9 mouse cellular contexts compared by ENCODE assay signal in genomic region chr1:106717071-106717601, GRCm38 (mm10). TPM values are rescaled to one million over a fixed set of nuclear protein-coding genes. Genes with fewer than 3 reads are reported as not detected.
DNase-seq lines count a peak whose midpoint lies in the region; ATAC-seq and TF ChIP-seq lines count a peak whose summit lies in the region.
"Had no signal": no experiment of that assay in that cellular context is flagged by ENCODE, and none has a peak within 500 bp of the region (broad histone marks: within the 10 kb centered on the region; RNA-seq: fewer than 3 reads in every experiment).

No protein-coding gene starts in this region.

- ATAC-seq in neural tube, embryonic 15.5 days (ENCODE audit: low FRiP score) = no peak
- ATAC-seq in kidney, postnatal 0 days (replicated peaks; ENCODE audit: low FRiP score, low read depth) = no peak
- ATAC-seq in liver, postnatal 0 days = no peak
- no peak for ATAC-seq in erythroid progenitor cell, adult 5-6 weeks (replicated peaks; ENCODE audit: low FRiP score, poor library complexity, severe bottlenecking)

- no peaks in the 10 kb centered on the region for H3K27me3 ChIP-seq in neural tube, embryonic 15.5 days (replicated peaks)
- no peaks in the 10 kb centered on the region for H3K27me3 ChIP-seq in kidney, postnatal 0 days (ENCODE audit: insufficient read depth, low read length)
- H3K27me3 ChIP-seq in liver, postnatal 0 days (ENCODE audit: insufficient read depth, low read length) = peaks cover 20% of the 10 kb centered on the region
- H3K27me3 ChIP-seq: neural tube, embryonic 12.5 days had no signal

- intact Hi-C loops in gastrocnemius, adult 2 months (cut with DNase I) = loop anchor here (1.0 to 2.0 kb wide), 3 partner anchors 170 to 292 kb away; no protein-coding TSS in a partner anchor

- 30% methylated on average over 7 of the region's 7 CpGs for WGBS in neural tube, embryonic 15.5 days
- 26% methylated on average over 7 of the region's 7 CpGs for WGBS in kidney, postnatal 0 days
- WGBS in liver, postnatal 0 days (ENCODE audit: insufficient replicate concordance) = 33% methylated on average over 7 of the region's 7 CpGs

- no peak overlapping the region for H3K9ac ChIP-seq in neural tube, embryonic 15.5 days (replicated peaks)
- no peak overlapping the region for H3K9ac ChIP-seq in kidney, postnatal 0 days (ENCODE audit: low read depth, low read length)
- H3K9ac ChIP-seq in liver, postnatal 0 days (replicated peaks) = no peak overlapping the region
- H3K9ac ChIP-seq: neural tube, embryonic 12.5 days had no signal

- no peak overlapping the region for H3K4me2 ChIP-seq in neural tube, embryonic 15.5 days
- H3K4me2 ChIP-seq in kidney, postnatal 0 days (ENCODE audit: low read length) = no peak overlapping the region
- no peak overlapping the region for H3K4me2 ChIP-seq in liver, postnatal 0 days (ENCODE audit: low read depth, low read length)
- H3K4me2 ChIP-seq: neural tube, embryonic 12.5 days had no signal

- no peaks in the 10 kb centered on the region for H3K9me3 ChIP-seq in neural tube, embryonic 15.5 days (replicated peaks)
- no peaks in the 10 kb centered on the region for H3K9me3 ChIP-seq in kidney, postnatal 0 days (replicated peaks; ENCODE audit: low read length)
- H3K9me3 ChIP-seq in liver, postnatal 0 days (ENCODE audit: low read length) = no peaks in the 10 kb centered on the region
- H3K9me3 ChIP-seq: neural tube, embryonic 12.5 days had no signal

- peaks cover 20% of the 10 kb centered on the region for H3K4me1 ChIP-seq in neural tube, embryonic 15.5 days
- peaks cover 5% of the 10 kb centered on the region; the same call in 1 of the 2 replicates for H3K4me1 ChIP-seq in kidney, postnatal 0 days (replicated peaks; ENCODE audit: insufficient read depth, low read length)
- peaks cover 7% of the 10 kb centered on the region for H3K4me1 ChIP-seq in liver, postnatal 0 days (ENCODE audit: insufficient read depth)

- no peak overlapping the region for H3K4me3 ChIP-seq in neural tube, embryonic 15.5 days (replicated peaks)
- H3K4me3 ChIP-seq in gastrocnemius, adult 2 months = no peak overlapping the region
- no peak overlapping the region for H3K4me3 ChIP-seq in kidney, postnatal 0 days (replicated peaks; ENCODE audit: low read depth, low read length)
- no peak overlapping the region for H3K4me3 ChIP-seq in liver, postnatal 0 days (ENCODE audit: low read depth, low read length)
- H3K4me3 ChIP-seq: neural tube, embryonic 12.5 days had no signal

- no peak overlapping the region for H3K27ac ChIP-seq in neural tube, embryonic 15.5 days (replicated peaks)
- no peak overlapping the region for H3K27ac ChIP-seq in gastrocnemius, adult 2 months
- no peak overlapping the region for H3K27ac ChIP-seq in kidney, postnatal 0 days
- no peak overlapping the region for H3K27ac ChIP-seq in liver, postnatal 0 days (ENCODE audit: low read depth)
- H3K27ac ChIP-seq: neural tube, embryonic 12.5 days had no signal

- TF ChIP-seq EP300 in liver, postnatal 0 days (IDR thresholded peaks at IDR 0.05; ENCODE audit: low read depth) = no peak

- DNase-seq in neural tube, embryonic 10.5 days (ENCODE audit: extremely low spot score, low spot score) = peak; percentile 58
- peak; percentile 52 for DNase-seq in cerebellum, adult 8-10 months
- DNase-seq in gastrocnemius, adult 2 months = peak; percentile 77
- DNase-seq in kidney, postnatal 0 days (ENCODE audit: low spot score) = peak; percentile 93
- peak; percentile 65 for DNase-seq in liver, postnatal 0 days
- peak; percentile 88 for DNase-seq in right cerebral cortex, postnatal 14 days

- TF ChIP-seq CTCF in gastrocnemius, adult 2 months (IDR thresholded peaks at IDR 0.05) = peak; percentile 84
- peak; percentile 96 for TF ChIP-seq CTCF in kidney, postnatal 0 days (IDR thresholded peaks at IDR 0.05; ENCODE audit: low read depth)
- peak; percentile 81 for TF ChIP-seq CTCF in liver, postnatal 0 days (IDR thresholded peaks at IDR 0.05; ENCODE audit: low read depth)

- no peaks in the 10 kb centered on the region for H3K36me3 ChIP-seq in neural tube, embryonic 15.5 days
- H3K36me3 ChIP-seq in kidney, postnatal 0 days (ENCODE audit: insufficient read depth, low read length) = no peaks in the 10 kb centered on the region
- H3K36me3 ChIP-seq in liver, postnatal 0 days (replicated peaks; ENCODE audit: insufficient read depth, low read length) = no peaks in the 10 kb centered on the region
- H3K36me3 ChIP-seq: neural tube, embryonic 12.5 days had no signal

RNA-seq across cellular contexts. Expression of gene Bcl2, which starts 3.1 kb away (rescaled TPM):
- 16.7 and 20.9 TPM in 2 replicates for polyA plus RNA-seq in neural tube, embryonic 15.5 days (2015; fragmentation: Nextera tagmentation; extraction: Ambion mirVana)
- total RNA-seq in gastrocnemius, adult 2 months (2021) = 1 to 10 TPM; 1.6 to 2.1 TPM
- 11.7 and 13.4 TPM in 2 replicates for polyA plus RNA-seq in kidney, postnatal 0 days (2015; fragmentation: Nextera tagmentation; extraction: Ambion mirVana)
- 0.70 and 0.83 TPM in 2 replicates for polyA plus RNA-seq in liver, postnatal 0 days (2015; fragmentation: Nextera tagmentation; extraction: Ambion mirVana)
- 3.6 and 6.7 TPM in 2 replicates for total RNA-seq in erythroid progenitor cell, adult 5-6 weeks (2015; ENCODE audit: low replicate concordance)
- 1.1 and 1.9 TPM in 2 replicates for total RNA-seq in erythroid progenitor cell, adult 5-6 weeks (2017; ENCODE audit: low replicate concordance)

RNA-seq across cellular contexts. Expression of gene Kdsr, which starts 42.4 kb away (rescaled TPM):
- 10.1 and 12.1 TPM in 2 replicates for polyA plus RNA-seq in neural tube, embryonic 15.5 days (2015; fragmentation: Nextera tagmentation; extraction: Ambion mirVana)
- 1 to 10 TPM; 3.9 to 4.4 TPM for total RNA-seq in gastrocnemius, adult 2 months (2021)
- 13.1 and 13.2 TPM in 2 replicates for polyA plus RNA-seq in kidney, postnatal 0 days (2015; fragmentation: Nextera tagmentation; extraction: Ambion mirVana)
- 7.3 and 8.0 TPM in 2 replicates for polyA plus RNA-seq in liver, postnatal 0 days (2015; fragmentation: Nextera tagmentation; extraction: Ambion mirVana)
- 1.4 and 4.2 TPM in 2 replicates for total RNA-seq in erythroid progenitor cell, adult 5-6 weeks (2015; ENCODE audit: low replicate concordance)
- 5.6 and 12.9 TPM in 2 replicates for total RNA-seq in erythroid progenitor cell, adult 5-6 weeks (2017; ENCODE audit: low replicate concordance)
